Comparison of ENCODE assay signal across 10 mouse cellular contexts in the genomic region with DNA sequence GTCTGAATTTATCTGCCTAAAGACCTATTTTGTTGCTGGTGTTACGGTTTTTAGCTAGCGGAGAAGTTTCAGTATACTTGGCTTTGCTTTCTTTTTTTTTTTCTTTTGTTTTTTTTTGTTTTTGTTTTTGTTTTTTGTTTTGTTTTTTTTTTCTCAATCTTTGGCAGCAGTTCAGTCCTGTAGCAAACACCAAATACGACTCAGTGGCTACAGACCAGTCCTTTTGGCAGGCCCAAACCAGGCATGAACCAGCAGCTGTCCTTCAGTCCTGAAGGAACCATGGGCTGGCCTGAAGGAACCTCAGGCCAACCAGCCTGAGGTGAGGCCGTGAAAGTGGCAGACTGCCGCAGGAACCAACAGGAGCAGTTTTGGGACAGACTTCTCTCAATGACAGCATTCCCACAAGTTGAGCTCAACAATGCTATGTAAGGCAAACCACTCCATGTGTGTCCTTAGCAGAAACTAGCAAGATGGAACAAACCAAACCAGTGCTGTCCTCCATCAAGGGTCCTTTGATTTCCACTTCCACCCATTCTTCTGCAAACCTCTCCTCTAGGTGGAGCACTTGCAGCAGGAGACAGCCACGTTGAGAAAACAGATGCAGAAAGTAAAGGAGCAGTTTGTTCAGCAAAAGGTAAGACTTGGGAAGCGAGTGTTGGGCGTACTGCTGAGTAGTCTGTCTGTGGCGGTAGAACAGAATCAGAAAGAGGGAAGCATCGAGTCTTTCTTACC. TPM values are rescaled to one million over a fixed set of nuclear protein-coding genes. Genes with fewer than 3 reads are reported as not detected.
DNase-seq lines count a peak whose midpoint lies in the region; ATAC-seq and TF ChIP-seq lines count a peak whose summit lies in the region.
"Had no signal": no experiment of that assay in that cellular context is flagged by ENCODE, and none has a peak within 500 bp of the region (broad histone marks: within the 10 kb centered on the region; RNA-seq: fewer than 3 reads in every experiment).

No protein-coding gene starts in this region.

- no peaks in the 10 kb centered on the region for H3K79me2 ChIP-seq in heart, adult 2 months (replicated peaks; ENCODE audit: control insufficient read depth, insufficient read depth, low read length)

- TF ChIP-seq CTCF in heart, adult 2 months (IDR thresholded peaks at IDR 0.05), result peak; percentile 40

- no peaks in the 10 kb centered on the region for H3K27me3 ChIP-seq in heart, adult 2 months (ENCODE audit: control insufficient read depth, insufficient read depth, low read length)
- H3K27me3 ChIP-seq in heart, embryonic 11.5 days (ENCODE audit: control insufficient read depth, insufficient read depth, low read length), result no peaks in the 10 kb centered on the region
- H3K27me3 ChIP-seq: midbrain, embryonic 12.5 days had no signal

- H3K9ac ChIP-seq in heart, adult 2 months (ENCODE audit: low read depth, low read length), result no peak overlapping the region
- H3K9ac ChIP-seq in heart, embryonic 11.5 days (ENCODE audit: low read depth, low read length), result no peak overlapping the region
- H3K9ac ChIP-seq: midbrain, embryonic 12.5 days had no signal

- no peak overlapping the region for H3K4me3 ChIP-seq in heart, adult 2 months
- no peak overlapping the region for H3K4me3 ChIP-seq in heart, embryonic 11.5 days (ENCODE audit: low read depth, low read length)
- H3K4me3 ChIP-seq: hindbrain, embryonic 10.5 days; midbrain, embryonic 12.5 days had no signal

- no peaks in the 10 kb centered on the region; the same call in 1 of the 2 replicates for H3K36me3 ChIP-seq in heart, adult 2 months (ENCODE audit: control insufficient read depth, insufficient read depth, low read length)
- H3K36me3 ChIP-seq in heart, embryonic 11.5 days (ENCODE audit: control insufficient read depth, insufficient read depth, low read length), result peaks cover 51% of the 10 kb centered on the region

- no peaks in the 10 kb centered on the region for H3K4me1 ChIP-seq in heart, adult 2 months (ENCODE audit: control insufficient read depth, insufficient read depth, low read length)
- no peaks in the 10 kb centered on the region for H3K4me1 ChIP-seq in heart, embryonic 11.5 days (ENCODE audit: control insufficient read depth, insufficient read depth, low read length)
- H3K4me1 ChIP-seq: hindbrain, embryonic 10.5 days; midbrain, embryonic 12.5 days had no signal

- ATAC-seq in heart, embryonic 11.5 days (replicated peaks; ENCODE audit: insufficient number of reproducible peaks, low FRiP score, low TSS enrichment), result no peak

- no peak for TF ChIP-seq POLR2A in heart, adult 2 months (IDR thresholded peaks at IDR 0.05; ENCODE audit: insufficient read depth, low read depth, low read length)

- TF ChIP-seq EP300 in heart, adult 2 months (IDR thresholded peaks at IDR 0.05; ENCODE audit: insufficient read depth, low read depth, low read length), result no peak

- DNase-seq in heart, adult 2 months, result no peak
- no peak for DNase-seq in heart, adult 18-20 months
- DNase-seq in lung, postnatal 10 days, result peak; percentile 5
- no peak for DNase-seq in lung, postnatal 4 days
- DNase-seq in ZHBTc4 (ENCODE audit: low read depth, low spot score), result peak; percentile 13
- peak; percentile 6 for DNase-seq in retina, postnatal 1 day
- no peak for DNase-seq in ovary, postnatal 10 days (ENCODE audit: low spot score)

- H3K4me2 ChIP-seq in heart, embryonic 11.5 days, result no peak overlapping the region
- H3K4me2 ChIP-seq: midbrain, embryonic 12.5 days had no signal

- WGBS in heart, adult 2 months, result 85% methylated on average over 10 of the region's 10 CpGs
- WGBS in heart, embryonic 11.5 days (ENCODE audit: insufficient replicate concordance), result 86% methylated on average over 10 of the region's 10 CpGs

- no peaks in the 10 kb centered on the region for H3K9me3 ChIP-seq in heart, embryonic 11.5 days (replicated peaks; ENCODE audit: control insufficient read depth, low read length)
- H3K9me3 ChIP-seq: hindbrain, embryonic 10.5 days; midbrain, embryonic 12.5 days had no signal

- no peak overlapping the region for H3K27ac ChIP-seq in heart, adult 2 months
- no peak overlapping the region for H3K27ac ChIP-seq in heart, embryonic 11.5 days (ENCODE audit: low read depth, low read length)
- H3K27ac ChIP-seq: hindbrain, embryonic 10.5 days; midbrain, embryonic 12.5 days had no signal

- intact Hi-C loops in heart, adult 2 months (cut with DNase I), result no loop called here

RNA-seq across cellular contexts. Expression of a gene that starts 26.8 kb away (rescaled TPM):
- total RNA-seq in heart, adult 2 months (2021), result 10 to 100 TPM; 47.2 to 53.6 TPM
- 9.8 and 18.8 TPM in 2 replicates for polyA plus RNA-seq in heart, adult 2 months (2012; rRNA removed)
- 10 to 100 TPM; 48.3 to 51.2 TPM for total RNA-seq in heart, adult 18-20 months (2021)
- polyA plus RNA-seq in heart, embryonic 11.5 days (2014; fragmentation: Nextera tagmentation; extraction: Ambion mirVana), result 19.2 and 20.9 TPM in 2 replicates

RNA-seq across cellular contexts. Expression of a gene that starts 27.5 kb away (rescaled TPM):
- 10 to 100 TPM; 27.5 to 32.7 TPM for total RNA-seq in heart, adult 2 months (2021)
- 6.7 and 10.0 TPM in 2 replicates for polyA plus RNA-seq in heart, adult 2 months (2012; rRNA removed)
- total RNA-seq in heart, adult 18-20 months (2021), result 10 to 100 TPM; 26.2 to 28.4 TPM
- 24.8 and 28.7 TPM in 2 replicates for polyA plus RNA-seq in heart, embryonic 11.5 days (2014; fragmentation: Nextera tagmentation; extraction: Ambion mirVana)

Comparison
In these comparisons a context has a peak if more than half of its experiments do, and no peak if none do; other contexts are left out.
1. DNase-seq: peak in lung, postnatal 10 days (single experiment), ZHBTc4 (single experiment) and retina, postnatal 1 day (single experiment); none in heart, adult 2 months (0 of 2), heart, adult 18-20 months (0 of 2), lung, postnatal 4 days (0 of 2) and ovary, postnatal 10 days (single experiment).